Mouse (Mus musculus) embryonic fibroblast, embryonic 13.5 days (primary cell): Measurements from ENCODE around the gene Dbp.

Source experiments
- CTCF ChIP-seq: IDR thresholded peaks from 2 replicates; pipeline ENCODE4 v1.5.1; 2011; ENCODE audit warnings: mild to moderate bottlenecking, control low read depth, low read length, moderate library complexity, borderline replicate concordance; ENCODE audit not compliant: insufficient read depth
- POLR2A ChIP-seq: IDR thresholded peaks from 2 replicates; pipeline ENCODE4 v1.6.1; 2011; ENCODE audit warnings: low read depth, mild to moderate bottlenecking, control low read depth, low read length, moderate library complexity

DNA sequence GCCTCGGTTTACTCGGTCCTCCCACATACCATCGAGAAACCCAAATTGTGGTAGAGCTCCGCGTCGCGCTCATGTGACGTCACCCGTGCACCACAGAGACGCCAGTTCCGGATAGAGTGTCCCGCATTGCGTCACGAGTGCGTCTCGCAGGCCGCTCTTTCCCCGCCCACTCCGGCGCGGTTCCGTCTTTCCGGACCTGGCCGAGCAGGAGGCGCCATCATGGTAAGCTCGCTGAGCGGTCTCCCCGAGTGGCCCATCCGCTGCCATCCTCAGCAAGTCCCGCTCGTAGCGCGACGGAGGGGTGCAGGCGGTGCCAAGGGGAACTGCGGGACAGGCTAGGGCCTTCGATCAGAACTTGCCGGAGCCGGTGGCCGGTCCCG is 13.0 kb downstream of the Dbp start, which contains the start of gene Sphk2:
- TF ChIP-seq CTCF (no peak), POLR2A (peak; percentile 99)
